Mouse (Mus musculus) WW6 (cell line): Measurements from ENCODE around the gene Mal.

Source experiments
- DNase-seq: peaks from one replicate; pipeline ENCODE4 v3.0.0-alpha.2; 2013; ENCODE audit warnings: low read depth, low spot score

Mal gene

DNA sequence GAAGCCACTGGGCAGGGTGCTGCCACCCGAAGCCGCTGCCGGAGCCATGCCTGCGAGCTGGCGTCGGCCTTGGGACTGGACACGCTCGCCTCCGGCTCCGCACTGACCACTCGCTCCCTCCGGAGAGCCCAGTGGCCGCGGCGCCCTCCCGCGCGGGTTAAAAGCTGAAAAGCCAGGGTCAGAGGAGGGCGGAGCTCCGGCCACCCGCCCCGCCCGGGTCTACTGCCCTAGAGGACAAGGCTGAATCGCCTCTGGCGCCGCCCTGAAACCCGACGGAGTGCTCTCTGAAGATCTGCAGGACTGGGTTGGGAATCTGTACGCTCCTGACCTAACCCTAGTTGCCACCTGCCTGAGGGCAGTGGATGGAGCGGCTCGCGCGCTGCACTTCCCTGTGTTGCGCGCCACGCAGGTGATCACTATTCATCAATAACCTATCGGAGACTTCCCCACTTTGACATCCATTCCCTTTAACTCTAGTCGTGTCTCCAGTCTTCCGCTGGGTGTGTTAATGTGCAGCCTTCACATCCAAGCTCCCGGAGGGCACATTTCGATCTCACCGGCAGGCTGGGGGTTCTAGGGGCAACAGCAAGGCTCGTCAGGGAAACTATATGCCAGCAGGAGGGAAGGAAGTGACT, at the start of gene Mal:
Gene Mal, minus strand, starts transcription at position 610 of the 635 bp plus-strand sequence.
- no peak for DNase-seq

DNA sequence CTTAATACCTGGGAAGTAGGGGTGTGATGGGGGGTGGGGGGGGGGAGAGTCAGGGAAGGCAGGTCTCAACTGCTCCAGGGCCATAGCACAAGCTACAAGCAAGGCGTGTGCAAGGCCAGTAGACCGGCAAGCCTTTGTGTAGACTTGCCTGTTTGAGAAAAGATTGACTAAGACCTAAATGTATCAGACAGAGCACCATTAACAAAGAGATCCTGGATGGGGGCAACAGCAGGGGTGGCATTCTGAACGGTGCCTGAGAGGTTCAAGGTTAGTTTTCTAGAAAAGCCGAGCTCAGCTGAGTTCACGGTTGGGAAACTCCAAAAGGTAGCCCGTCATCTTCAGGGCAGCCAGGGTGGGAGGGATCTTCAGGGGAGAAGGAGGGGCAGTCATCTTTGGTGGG, 48.8 kb upstream of the Mal start:
- no peak for DNase-seq

DNA sequence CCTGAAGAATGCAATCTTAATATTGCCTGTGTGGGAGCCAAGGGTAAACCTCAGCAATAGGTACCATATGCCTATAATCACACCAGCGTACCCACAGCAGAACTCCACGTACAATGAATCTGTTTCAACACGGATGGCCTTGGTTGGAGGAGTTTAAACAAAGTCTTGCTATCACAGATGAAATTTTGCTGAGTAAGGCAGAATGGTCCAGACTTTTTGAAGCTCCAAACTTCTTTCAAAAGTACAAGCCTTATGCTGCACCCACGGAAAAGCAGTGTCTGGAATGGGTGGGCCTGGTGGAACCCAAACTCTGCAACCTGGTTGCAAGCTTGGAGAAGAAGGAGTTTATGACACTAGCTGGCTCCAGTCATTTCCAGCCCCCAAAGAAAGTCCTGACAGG, 32.7 kb upstream of the Mal start:
- DNase-seq, result no peak

DNA sequence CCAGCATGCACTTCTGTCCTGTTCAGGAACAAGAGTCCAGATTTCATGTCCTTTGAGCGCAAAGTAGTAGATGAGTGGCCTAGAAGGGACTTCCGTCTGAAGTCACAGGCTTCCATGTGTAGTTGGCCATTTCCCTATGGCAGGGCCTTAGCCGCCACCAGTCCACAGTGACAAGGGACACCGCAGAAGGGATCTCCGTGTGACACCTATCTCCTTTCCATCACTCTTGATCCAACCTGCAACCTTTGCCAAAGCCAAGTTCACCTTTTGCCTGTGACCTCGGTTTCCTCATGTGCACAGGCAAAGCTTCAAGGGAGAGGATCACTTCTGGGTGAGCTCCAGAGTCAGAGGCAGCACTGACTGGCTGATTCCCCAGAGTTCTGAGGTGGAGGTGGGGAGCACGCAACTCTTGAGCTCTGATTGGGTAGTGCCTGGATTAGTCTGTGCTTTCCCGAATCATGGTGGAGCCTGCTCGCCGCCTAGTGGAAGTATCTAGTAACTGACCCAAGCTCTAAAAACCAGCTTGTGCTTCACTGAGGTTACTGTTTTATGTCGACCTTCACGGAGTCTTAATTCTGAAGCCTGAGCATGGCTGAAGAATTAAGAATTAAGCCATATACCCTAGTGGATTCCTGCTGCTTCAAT, 27.3 kb upstream of the Mal start:
- peak; percentile 61 for DNase-seq

DNA sequence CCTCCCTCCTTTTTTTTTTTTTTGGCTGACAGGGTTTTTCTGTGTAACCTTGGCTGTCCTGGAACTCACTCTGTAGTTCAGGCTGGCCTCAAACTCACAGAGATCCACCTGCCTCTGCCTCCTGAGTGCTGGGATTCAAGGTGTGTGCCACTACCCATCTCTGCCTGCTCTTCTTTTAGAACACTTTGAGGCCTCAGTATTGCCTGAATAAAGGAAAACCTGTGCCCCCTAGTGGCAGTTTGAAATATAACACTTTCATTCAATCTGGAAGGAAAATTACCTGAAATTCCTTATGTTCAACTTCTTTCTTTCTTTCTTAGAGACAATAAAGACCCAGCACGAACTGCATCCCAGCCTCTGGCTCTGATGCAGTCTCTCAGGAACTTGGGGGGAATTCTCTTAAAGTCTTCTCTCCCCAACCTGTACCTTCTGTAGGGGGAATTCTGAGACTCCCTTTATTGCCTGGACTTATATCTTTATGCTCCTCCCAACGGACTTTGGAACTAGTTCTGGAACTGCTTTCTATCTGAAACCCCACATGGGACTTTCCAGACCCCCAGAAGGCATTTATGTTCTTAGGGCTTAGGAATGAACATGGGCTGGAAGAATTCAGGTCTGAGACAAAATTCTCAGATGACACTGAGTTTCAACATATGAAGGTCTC, 11.5 kb upstream of the Mal start:
- DNase-seq, result no peak

DNA sequence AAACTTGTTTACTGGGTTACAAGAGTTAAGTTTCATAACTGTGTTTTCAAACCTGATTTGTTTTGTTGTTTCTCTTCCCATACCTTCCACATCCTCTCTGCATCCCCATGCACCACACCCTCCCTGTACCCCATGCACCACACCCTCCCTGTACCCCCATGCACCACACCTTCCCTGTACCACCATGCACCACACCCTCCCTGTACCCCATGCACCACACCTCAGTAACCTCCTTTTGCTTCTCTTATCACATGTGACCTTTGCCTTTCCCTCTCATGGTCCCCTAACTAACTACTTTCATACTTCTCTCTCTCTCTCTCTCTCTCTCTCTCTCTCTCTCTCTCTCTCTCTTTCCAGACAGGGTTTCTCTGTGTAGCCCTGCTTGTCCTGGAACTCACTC, 10.5 kb upstream of the Mal start:
- DNase-seq, result no peak

DNA sequence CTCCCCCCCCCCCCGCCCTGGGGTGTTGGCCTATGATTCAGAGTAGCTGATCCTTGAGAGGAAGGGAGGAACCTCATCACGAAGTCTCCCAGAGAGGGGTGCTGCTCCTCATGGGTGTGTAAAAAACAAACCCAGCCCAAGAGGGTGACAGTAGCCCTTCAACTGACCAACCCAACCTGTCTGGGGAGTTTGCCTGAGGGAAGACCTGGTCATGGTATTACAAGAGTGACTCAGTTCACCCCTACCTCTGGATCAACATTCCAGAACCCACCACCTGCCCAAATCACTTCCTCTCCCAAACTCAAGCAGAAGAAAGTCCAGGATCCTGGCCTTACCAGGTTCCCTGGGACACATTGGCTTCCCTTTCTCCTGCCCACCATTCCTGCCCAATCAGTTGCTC, 6.2 kb upstream of the Mal start:
- DNase-seq, result no peak

DNA sequence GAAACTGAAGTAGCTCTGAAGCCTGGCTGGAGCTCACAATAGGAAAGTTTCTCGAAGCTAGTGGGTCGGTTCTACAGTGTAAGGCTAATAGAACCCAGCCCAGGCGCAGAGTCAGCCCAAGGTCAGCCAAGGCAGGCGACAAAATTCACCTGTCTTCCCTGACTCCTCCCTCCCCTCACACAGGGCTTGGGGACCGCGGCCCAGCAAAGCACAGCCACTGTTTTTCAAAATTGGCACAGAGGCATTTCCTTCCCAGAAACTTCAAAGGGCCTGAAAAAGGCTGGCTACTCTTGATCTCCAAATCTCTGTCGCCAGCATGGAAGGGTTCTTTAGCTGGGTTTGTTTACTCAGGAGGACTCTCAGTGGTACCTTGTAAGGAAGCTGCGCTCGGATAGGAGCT, 1.1 kb downstream of the Mal start:
- no peak for DNase-seq

DNA sequence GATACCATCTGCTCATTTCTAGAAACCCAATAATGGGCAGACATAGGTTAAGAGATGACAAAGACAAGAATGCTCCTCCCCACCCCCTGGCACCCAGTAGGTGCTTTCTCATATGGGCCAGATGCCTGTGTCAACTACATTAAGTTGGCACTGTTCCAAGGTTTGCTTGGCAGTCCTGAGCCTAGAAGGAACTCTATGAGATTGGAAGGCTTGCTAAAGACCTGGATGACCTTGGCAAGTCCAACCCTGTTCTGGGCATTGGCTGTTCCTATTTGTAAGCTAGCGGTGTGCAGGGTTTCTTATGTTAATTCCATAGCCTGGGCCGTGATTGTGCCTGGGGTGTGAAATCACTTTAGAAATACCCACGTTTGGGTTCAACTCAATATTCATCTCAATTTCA, 1.7 kb downstream of the Mal start:
- DNase-seq, result no peak

DNA sequence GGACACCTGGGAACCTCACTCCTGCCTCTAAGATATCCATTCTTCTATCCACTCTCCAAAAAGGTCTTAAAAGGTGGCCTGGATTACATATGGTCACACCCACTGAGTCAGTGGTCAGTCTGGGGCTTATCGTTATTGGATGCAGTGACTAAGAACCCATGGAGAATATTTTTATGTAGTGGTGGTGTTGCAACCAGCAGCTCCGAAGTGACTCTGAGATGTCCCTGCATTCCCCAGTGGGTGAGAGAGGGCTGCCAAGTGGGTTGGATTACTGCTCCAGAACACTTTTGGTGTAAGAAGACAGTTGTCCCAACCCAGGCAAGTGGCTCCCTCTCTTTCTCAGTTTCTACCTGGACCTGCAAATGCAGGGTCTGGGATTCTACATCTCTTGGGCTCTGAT, 3.7 kb downstream of the Mal start:
- DNase-seq, result no peak

DNA sequence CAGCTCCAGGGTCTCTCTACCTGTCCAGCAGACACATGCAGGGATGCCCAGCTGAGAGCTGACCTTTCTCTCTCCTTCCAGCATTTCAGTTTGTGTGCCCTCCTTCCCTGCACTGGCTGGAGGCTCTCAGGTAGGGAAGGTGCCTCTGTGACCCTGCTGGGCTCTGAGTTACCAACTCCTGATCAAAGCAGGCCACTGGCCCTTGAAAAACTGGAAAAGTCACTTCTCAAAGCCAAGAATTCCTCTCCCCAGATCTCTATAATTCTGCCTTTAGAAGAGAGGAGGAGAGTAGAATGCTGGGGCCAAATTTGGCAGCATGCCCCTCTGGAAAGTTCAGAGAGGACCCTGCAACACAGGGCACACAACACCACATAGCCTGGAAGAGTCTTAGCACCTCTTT, 4.2 kb downstream of the Mal start:
- no peak for DNase-seq

DNA sequence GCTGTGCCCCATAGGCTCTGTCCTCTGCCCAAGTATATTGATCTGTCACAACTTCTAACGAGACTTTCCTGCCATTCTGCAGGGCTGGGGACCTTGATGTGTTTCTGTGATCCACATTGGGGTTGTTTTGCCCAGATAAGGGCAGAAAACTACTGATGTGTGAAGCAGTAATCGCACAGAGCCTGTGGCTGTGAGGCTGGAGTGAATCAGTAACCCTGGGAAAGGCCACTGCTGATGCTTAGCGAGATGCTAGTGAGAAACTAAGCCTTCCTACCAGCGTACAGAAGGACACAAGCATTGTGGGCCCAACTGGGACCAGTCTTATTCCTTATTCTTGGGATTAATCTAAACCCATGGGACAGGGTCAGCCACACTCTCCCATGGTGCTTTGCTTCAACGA, 4.9 kb downstream of the Mal start:
- DNase-seq, result no peak

DNA sequence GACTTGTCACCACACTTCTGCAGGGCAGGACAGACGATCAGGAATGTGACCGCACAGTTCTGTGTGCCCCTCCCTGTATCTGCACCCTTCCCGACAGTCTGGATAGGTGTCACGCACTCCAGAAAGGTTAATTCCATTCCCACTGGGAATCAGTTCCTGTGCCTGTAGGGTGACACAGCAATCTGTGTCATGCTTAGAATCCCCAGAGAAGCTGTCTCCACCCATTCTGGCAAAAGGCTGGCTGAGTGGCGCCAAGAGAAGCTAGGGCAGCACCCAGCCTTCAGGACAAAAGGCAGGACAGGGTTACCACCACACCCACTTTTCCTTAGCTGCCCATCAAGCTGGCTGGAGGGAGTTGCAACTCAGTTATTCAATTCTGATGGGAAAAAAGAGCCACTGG, 6.6 kb downstream of the Mal start:
- no peak for DNase-seq

DNA sequence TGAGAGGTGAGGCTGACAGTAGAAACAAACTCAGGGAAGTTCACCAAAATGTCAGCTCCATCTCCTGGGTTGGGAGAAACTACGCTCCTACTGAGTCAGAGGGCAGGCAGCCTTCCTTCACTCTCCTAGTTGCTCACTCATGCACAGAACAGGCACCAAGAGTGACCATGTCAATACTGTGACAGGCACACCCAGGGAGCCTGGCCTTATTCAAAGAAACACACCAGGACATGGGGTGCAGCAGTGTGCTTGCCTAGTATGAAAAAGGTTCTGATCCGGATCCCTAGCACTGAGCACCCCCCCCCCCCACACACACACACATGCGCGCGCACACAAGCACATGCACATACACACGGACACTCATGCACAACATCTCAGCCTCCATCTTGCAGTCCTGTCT, 8.3 kb downstream of the Mal start:
- DNase-seq, result no peak

DNA sequence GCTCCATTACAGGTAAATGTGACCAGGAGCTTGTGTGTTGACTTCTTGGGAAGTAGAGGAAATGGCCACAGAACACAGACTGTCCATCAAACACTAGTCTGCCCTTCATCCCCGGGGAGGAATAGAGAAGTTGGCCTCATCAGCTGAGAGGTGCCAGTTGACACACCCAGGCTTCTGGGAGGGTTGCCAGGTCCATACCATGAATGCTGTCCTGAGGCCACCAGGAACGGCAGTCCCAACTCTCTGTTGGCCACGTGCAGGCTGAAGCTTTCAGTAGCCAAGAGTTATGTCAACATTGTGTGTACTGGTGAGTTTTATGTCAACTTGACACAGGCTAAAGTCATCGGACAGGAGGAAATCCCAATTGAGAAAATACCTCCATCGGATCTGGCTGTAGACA, 9.6 kb downstream of the Mal start:
- DNase-seq, result no peak

DNA sequence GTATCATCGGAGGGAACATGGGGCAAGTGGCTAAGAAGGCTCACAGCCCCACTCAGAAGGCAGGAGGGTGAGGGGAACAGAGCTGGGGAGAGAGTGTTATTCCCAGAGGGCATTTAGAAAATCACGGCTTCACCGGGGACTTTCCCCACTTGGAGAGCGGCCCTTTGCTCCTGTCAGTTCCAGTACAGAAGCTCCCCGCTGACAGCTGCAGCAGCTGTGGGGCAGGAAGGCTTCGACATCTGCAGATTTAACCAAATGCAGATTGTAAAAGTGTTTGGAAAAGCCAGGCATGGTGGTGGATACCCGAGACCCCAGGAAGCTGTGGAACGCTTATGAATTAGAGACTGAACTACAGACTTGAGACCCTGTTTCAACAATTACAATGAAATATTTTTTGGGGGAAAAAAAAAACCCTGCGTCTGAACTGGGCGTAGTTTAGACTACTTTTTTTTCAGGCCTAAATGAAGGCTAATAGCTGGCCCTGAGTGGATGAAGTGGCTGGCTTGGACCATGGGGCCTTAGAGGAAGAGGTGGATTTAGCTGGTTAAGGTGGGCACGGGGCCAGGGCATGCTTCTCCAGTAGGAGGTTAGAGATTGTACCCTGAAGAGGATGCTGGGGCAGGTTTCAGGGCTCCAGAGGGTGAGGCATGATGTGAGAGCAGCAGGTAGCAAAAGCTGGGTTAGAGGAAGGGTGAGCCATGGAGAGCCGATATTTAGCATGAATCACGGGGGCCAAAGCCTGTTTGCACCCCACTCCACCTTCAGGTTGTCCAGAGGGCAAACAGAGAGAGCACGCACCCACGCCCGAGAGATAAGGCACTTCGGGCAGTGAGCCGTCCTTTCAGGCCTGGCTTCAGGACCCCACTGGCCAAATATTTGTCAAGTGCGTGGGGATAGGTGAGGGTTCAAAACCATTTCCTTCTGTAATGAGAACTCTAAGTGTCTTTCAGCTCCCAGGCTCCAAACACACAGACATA, 12.5 kb downstream of the Mal start:
- no peak for DNase-seq

DNA sequence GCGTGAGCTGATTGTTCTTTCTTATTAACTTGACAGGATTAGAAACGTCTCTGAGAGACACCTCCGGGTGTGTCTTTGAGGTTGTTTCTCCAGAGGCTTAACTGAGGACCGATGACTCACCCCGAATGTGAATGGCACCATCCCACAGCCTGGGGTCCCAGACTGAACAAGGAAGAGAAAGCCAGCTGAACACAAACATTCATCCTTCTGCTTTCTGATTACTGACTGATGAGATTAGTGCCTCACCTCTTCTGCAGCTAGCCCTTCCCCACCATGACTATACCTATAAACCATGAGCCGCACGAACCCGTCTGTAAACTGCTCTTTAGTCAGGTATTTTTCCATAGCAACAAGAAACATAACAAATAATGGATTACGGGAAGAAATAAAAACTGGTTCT, 17.5 kb downstream of the Mal start:
- no peak for DNase-seq

DNA sequence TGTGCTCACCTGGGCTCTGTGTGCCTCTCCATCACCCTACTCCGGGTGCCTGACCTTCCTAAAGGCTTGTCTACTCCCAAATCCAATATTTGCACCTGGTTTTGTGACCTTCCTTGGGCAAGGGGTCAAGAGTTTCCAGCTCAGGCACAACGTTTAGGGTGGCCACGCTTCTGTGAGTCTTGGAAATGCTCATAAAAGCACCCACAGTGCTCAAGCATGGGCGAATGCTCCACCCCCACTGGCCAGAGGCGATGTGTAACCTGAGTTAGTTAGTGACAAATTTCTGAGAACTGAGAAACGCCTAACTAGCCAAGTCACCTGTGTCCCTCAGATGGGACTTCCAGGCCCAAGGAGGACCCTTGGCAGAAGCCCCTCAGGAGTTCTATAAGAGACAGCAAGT, 20.9 kb downstream of the Mal start:
- DNase-seq, result no peak

DNA sequence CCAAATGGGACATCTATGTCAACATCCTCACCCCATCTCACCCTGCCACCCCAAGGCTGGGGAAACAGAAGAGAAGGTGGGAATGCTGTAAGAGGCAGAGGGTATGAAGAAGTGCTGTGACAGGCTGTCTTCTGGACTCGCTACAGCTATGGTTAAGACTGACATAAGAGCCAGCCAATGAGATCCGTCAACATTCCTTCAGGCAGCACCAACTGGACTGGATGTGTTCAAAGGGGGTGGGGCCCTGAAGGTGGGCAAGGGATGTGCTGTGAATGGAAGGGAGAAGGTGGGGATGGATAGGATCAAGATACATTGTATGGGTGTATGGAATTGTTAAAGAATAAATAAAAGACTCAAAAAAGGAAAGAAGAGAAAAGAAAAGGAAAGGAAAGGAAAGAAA, 23.9 kb downstream of the Mal start:
- DNase-seq, result no peak

DNA sequence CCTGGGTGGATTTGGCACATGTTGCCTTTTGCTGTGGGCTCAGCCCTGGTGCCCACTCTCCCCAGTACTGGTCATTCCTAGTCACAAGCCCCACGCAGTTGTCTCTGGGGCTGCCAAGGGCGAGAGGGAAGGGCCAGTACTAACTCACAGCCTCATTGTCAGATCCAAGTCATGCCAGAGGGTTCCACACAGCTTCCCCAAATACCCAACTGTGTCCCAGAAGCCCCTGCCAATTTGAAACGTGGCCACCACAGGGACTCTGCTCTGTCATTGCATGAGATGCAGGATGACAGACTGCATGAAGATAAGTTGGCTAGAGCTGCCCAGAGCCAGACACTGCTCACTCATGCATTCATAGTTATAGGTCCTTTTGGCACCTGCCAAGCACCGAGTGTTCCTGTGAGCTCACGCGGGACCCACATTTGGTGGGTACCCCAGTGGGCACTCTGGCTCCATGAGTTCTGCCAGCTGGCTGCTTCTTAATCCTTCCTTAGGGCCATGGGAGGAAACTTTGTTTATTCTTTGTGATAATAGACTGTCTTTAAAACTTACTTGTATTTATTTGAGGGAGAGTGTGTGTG, 28.4 kb downstream of the Mal start:
- DNase-seq, result no peak

DNA sequence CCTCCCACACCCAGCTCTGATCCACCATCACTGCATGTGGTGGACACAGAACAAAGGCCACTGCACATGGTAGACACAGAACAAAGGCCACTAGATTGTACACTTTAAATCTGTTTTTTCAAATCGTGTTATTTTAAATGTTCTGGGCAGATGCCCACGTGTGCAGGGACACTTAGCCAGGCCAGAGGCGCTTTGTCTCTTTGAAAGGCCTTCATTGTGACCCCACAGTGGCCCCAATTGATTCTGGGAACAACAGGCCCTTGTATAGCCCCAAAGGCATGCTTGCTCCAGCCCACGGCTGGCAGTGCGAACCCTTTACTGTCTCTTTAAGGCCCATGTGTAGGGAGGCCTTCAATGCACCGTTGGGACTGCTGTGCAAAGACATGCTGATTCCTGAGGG, 29.1 kb downstream of the Mal start:
- DNase-seq, result no peak

DNA sequence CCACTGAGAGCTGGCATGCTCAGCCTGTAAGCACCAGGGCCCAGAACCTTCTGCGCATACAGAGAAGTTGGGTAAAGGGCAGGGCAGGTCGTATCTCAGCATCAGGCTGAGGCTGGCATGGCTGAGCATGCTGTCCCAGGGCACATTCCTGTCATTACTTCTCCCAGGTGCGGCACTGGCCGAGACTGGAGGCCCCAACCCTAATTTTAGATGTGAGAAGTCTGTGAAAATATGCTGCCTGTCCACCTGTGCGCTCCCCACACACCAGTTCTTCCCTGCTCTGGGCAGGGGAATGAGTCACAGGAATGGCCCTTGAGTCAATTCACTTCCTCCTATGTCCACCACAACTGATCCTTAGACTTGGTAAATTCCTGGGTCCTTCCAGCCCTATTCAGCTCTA, 30.8 kb downstream of the Mal start:
- no peak for DNase-seq
